Mouse (Mus musculus): ENCODE measurements around the gene Met.

The Met gene

DNA sequence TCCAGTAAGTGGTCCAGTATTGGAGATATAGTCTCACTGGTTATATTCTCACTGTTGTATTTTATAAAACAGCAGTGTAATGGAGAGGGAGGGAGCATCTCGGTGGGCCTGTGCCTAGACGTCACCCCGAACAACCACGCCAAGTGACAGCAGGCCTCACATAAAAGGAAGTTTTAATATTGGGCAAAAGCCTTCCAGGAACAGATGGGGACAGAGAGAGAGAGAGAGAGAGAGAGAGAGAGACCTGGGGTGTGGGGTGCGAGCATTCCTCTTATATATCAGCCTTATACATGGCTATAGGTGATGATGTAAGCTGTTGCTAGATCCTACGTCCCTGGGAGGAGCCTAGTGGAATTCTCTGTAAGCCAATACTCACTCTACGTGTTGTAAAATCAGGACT is 90.7 kb downstream of the Met start:
- DNase-seq, result no peak

DNA sequence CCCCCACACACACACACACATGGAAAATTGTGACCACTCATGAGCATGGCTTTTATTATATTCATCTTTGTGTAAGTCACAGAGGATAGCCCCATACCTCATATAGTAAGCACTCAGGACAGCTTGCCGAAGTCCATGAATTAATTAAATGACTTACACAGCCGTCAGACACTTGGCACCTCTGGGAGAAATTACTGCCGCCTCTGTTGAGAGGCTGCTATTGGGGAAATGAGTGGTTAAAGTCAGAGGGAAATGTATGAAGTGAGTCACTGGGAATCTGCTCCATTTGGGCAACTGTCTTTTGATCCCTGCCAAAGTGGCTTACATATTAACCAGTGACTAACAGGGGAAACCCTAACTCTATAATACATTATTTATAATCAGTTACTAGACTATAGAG is 91.2 kb downstream of the Met start:
- DNase-seq, result no peak

DNA sequence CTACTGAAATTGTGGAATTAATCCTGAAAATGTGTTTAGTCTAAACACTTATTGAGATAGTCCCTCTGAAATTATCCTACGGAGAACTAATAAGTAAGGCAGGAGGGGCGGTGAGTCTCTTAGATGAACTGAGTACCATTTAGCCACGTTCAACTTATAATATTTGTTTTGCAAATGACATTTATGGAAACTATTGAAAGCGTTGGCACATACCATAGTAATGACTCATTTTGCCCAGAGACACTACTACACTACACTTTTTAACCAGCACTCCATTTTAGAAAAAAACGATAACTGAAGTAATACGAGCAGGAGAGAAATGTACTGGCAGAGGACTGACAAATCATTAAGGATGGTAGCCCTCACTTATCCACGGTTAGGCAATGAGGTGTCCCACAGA is 92.1 kb downstream of the Met start:
- no peak for DNase-seq

DNA sequence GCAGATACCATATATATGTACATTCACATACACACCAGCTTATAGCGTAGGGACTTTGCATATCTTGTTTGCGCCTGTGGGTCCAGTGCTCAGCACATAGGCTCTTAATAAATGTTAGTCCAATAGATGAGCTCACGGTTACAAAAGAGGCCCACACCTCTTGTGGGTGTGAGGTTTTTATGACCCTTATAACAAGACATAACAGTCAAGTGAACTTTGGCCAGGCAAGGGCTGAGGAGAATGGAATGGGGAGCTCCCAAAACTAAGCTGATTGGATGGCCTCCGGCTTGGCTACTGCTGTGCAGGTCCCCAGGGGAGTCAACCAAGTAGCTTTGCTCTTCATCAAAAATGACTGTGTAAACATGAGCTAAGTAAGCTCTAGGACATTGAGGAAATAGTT is 96.1 kb downstream of the Met start:
- DNase-seq, result no peak

DNA sequence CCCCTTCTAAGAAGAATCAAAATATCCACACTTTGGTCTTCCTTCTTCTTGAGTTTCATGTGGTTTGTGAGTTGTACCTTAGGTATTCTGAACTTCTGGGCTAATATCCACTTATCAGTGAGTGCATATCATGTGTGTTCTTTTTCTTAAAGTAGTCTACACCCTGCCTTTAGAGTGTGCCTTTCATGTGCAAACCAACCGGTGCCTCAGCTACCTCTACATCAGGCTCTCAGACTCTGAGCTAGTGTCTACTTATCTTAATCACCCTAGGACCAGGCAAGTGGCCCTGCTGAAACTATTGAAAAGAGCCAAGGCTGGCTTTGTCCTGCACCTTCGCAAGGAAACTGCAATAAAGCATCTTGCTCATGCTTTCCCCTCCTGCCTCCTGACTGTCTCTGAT is 97.7 kb downstream of the Met start:
- DNase-seq, result no peak

DNA sequence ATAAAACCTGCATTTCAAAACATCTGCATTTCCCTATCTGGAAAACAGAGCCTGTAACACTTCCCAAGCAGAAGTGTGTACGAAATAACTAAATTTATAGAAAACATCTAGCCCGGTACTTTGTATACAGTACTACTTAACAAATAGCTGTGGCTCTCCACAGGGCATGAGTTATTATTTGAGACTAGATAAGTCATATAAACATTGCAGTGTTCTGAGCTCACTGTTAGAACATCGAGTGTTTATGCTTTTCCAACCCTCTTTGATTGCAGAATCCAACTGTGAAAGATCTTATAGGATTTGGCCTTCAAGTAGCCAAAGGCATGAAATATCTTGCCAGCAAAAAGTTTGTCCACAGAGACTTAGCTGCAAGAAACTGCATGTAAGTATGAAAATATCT is 98.3 kb downstream of the Met start:
- DNase-seq, result no peak

DNA sequence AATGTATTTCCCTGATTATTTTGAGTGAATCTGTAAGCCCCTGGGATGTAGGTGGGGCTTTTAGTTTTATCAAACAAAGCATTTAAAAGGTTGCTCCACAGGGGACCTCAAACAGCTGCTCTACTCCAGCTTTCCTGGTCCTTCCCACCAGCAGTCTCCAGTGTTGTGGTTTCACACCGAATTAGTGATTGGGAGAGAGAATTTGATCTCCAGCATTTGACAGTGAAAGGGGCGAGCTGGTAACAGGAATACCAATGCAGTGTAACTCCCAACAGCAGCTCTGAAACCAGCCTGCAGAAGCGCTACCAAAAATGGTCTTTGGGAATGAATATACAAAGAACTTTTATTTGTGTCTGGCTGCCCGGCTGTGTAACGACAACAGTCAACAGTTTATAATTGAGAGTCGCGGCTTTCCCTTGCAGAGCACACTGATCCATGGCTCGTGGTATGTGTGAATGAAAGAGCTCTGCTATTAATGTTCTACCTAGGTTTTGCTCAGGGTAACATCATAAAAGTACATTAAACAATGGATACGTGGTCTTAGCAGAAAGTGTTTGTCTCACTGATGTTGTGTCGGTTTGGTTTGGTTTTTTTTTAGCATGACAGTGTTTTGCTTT is 99.0 kb downstream of the Met start:
- DNase-seq, result no peak

DNA sequence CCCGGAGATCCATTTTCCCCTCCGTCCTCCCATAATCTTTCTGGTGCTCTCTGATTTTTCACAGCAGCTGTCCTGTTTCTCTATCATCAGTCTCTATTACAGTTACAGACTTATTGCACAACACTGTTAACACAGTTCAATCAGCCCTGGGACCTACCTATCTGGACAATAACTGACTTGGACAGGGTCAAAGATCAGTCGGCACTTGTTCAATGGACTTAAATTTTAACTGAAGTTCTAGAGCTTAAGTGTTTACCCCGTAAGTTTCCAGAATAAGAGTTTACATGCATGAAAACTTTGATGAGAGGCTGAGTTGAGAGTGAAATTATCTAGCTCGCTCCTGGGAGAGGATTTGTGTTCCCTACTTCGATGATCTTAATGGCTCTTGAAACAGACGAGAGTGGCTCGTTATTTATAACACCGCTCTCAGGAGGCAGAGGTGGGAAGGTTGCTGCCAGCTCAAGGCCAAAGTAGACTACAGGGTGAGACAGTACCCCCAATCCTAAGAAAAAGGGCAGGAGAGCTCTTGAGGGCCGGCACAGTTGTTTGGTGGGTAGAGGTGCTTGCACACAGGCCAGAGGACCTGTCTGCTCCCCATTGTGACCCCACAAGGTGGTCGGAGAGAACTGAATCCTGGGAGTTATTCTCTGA is 105.2 kb downstream of the Met start:
- no peak for DNase-seq

DNA sequence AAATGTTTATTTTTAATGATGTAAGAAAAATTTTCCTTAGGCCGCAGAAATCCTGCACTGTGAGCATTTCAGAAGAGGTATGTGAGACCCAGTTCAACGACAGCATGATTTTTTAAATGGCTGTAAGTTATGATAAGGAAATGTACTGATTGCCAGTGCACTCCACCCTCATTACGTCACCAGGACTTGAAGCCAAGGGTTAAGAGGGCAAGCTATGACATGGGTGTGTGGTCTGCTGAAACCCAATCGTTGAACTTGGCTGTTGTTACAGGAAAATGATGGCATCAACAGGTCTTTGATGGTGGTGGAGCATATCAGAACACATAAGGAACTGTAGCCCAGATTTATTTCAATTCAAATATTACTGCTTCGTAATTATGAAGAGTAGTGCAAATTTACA is 109.6 kb downstream of the Met start:
- DNase-seq, result no peak

DNA sequence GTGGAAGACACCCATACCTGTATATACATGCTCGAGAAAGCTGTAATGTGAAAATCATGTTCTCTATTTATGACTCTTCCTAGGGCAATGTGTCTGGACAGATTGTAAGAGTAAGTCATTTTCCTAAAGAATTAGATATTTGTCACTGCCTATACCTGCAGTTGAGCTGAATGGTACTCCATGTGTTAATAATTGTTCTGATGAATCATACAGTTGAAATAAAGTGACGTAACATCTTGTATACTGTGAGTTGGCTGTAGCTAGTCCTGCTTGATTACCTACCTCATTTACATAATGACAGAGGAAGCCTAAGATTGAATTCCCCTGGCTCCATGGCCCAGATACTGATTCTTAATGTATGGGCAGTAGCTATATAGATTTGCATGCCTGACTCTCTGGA is 110.1 kb downstream of the Met start:
- DNase-seq, result no peak

DNA sequence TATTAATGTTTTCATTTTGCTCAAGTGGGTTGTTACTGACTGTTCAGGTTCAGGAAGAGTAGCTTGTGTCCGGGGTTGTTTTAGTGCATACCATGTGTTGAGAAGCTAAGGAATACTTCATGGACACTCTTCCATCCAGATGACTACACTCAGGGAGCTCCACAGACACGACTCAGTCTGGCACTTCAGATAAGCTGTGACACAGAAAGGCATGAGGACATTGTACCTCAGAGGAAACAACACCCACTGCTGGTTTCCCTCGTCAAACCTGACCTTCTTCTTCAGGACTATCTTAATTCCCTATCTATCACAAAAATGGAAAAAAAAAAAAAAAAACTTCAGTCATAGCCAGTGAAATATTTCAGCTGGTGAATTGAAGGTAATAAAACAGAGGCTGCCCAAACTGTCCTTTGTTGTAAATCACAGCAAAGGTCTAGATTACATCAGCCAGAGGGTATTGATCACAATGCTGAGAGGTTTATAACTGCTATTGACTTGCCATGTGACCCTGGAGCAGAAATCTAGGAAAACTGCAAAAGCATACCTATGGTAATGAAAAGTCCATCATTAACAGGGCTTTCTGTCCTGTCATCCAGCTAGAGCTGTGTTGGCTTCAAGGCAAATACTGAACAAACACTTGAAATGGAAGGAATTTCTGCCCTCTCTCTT is 114.6 kb downstream of the Met start:
- DNase-seq, result no peak

DNA sequence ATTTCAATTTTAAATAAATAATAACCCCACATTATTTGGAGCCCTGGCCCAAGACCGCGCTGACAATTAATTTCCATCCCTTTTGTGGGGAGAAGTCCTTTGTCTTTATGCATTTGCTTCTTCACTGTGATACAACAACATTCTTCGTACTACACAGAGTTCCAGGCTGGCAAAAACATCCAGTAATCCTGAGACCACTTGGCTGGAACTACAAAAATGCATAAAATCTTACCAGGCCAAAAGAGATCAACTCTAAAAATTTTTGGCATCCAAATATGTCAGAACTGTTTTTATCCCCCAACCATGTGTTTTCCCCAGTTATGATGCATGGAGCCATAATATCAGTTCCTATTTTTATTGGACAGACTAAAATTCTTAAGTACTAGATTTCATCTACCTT is 116.7 kb downstream of the Met start:
- no peak for DNase-seq

DNA sequence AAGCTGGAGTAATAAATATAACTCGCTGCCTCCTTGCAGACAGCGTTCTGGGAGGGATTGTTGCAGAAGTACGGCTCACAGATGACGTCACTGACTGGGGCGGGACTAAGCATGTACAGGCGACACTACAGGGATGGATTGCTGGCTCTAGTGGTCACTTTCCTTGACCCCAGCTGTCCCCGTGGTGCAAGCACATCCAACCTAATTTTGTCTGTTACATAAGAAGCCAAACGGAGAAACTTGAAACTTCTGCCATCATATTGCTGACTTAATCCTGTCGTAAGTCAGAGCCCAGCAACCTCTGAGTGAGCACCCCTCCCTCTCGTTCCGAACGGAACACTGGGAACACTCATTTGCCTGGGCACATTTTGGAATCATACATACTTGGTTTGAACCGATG is 120.4 kb downstream of the Met start:
- peak; percentile 13 for DNase-seq

DNA sequence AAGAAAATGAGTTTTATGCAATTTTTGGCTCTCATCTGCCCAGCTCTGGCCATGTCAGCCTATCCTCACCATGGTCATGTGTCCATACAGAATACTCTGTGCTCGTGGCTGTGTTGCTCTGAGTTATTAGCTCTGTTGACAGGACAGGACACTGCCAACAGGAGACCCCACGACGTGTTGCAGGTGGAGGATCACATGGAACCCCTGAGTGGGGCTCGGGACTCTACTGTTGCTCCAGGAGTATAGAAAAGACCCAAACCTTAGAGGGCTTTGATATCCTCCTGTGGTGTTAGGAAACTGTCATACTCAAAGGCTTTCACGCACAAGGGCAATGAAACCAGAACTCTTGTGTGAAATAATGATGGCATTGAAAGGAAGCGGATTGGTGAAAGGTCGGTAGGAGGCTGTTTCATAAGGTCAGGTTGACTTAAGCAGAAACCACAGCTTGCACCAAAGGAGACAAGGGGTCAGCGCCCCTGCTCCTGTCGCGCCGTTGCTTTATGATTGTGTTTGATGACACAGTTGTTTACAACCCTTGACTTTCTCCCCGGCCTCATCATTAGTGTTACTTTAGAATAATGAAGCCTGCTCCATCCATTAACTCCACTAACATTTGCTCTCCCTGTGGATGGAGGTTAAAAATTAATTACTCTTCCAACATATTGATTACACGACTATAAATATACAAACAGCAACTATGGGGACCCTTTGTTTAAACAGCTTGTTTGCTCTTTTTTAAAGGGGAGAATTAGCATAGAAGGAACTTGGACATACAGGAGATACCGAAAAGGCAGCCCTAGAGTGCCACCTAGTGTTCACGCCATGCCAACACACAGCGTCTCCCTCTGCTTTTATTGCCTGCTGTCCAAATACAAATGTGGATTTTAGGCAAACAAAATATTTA is 125.7 kb downstream of the Met start:
- DNase-seq, result peak; percentile 34

DNA sequence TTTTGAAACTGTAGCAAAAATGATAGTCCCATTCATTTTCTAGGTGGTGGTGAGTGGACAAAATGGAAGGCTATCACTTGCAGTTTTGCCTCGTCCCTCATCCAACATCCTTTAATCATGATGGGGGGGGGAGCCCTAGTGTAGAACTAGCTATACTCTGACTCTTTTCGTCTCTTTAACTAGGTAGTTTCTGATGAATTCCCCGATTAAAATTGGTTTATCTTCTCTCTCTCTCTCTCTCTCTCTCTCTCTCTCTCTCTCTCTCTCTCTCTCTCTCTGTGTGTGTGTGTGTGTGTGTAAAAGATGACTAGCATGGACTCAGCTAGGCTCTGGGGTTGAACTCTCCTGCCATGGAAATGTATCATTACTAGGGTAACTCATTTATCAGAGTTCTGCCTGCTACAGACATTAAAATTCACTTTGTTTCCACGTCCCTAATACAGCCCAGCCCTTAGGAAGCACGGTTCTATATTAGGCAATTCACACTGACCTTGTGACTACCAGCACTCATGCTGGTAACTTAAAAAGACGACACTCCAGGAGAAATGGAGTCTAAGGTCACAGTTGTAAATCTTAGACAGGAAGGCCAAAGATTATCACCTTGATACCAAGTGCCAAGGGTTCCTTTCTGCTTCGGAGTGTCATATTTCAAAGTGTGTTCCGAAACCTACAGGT is 126.5 kb downstream of the Met start:
- DNase-seq, result no peak

DNA sequence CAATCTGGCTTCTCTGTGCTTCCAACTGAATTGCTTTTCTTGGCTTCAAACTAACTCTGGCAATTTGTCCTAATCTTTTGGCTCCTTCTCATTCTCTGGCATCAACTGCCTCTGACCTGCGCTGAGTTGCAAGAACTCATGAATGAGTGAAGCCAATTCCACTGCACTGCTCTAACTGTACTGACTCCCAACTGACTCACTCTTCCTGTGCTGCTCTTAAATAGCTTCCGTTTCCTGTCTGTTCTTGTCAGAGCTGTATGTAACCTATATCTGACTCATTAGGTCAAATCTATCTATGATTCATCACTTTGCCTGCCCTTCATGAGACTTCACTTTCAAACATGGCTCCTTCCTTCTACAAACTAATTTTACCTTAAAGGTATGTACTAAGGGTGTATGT is 130.4 kb downstream of the Met start:
- DNase-seq, result no peak

DNA sequence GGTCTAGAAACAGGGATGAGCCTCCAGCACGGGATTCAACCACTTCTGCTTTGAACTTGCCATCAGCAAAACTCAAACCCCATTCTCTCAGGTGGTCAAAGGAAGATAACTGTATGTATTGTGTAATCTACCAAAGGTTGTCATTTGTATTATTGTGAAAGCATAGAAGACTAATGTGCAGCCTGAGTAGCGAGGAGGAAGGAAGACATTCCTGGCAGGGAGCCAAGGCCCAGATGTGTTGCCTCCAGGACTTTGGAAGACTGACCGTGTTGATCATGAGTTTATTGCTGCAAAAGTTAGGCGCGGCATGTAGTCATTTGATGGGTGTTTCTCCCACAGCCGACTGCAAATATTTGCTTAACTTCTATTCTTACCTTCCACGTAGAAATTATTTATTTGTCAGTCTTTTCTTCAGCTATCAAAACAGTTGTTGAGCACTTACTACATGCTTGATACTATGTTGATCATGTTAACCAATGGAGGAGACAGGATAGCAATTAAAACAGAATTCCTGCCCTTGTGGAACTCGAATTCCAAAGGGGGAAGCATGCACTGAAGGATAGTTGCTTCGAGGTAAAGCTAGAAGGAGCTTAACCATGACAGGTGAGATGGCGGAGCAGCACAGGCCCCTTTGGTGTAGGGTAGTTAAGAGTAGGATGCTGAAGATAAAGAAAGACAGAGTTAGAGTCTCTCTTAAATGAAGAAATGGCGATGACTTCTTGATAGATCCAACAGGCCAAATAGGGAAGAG is 132.3 kb downstream of the Met start:
- no peak for DNase-seq

DNA sequence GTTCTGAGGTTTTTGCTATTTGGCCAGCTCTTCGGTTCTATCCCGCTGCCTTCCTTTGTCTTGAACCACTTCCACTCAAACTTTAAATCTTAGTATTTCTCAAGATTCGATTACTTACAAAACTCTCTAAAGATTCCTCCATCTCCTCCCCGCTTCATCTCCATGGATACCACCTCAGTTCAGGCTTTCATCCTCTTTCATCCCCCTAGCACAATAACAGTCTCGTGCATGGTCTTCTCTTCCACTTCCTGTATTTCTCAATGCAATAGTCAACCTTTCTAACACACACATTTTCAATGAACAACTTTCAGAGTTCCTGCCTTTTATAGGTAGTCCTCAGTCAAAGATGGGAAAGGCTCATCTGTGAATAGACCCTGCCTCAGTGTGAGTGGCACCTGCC is 135.8 kb downstream of the Met start:
- DNase-seq, result no peak

DNA sequence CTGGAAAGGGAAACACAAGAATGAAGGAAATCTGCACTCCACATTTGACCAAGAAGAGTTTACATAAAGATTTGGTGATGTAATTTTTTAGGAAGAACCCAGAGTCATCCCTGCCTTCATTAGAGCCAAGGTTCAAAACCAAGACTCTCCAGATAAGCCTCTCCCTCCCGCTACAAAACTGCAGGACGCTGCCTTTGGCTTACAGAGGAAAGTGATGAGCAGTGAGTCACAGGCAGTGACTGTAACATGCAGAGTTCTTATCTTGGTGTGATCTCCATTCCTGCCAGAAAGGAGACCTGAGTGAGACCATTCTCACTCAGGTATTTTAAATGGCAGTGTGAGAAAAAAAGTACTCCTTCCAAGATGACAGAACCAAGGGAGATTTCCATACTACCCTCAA is 137.9 kb downstream of the Met start:
- DNase-seq, result no peak

DNA sequence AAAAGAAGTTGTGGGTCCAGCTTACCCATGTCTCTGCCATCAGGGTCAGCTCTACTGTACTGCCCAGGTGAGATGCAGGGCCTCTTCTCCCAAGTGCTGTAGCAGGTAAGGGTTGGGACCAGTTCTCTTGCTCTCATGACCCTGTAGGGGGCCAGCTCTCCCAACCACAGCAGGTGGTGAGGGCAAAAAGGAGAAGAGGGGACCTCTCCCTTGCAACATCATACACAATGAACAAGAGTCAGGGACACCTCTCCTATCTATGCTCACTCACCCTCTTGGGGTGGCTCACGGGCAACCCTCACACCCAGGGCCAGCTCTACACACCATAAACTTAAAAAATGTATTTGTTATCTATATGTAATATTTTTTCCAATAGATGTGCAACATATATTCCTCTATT is 143.3 kb downstream of the Met start:
- no peak for DNase-seq

DNA sequence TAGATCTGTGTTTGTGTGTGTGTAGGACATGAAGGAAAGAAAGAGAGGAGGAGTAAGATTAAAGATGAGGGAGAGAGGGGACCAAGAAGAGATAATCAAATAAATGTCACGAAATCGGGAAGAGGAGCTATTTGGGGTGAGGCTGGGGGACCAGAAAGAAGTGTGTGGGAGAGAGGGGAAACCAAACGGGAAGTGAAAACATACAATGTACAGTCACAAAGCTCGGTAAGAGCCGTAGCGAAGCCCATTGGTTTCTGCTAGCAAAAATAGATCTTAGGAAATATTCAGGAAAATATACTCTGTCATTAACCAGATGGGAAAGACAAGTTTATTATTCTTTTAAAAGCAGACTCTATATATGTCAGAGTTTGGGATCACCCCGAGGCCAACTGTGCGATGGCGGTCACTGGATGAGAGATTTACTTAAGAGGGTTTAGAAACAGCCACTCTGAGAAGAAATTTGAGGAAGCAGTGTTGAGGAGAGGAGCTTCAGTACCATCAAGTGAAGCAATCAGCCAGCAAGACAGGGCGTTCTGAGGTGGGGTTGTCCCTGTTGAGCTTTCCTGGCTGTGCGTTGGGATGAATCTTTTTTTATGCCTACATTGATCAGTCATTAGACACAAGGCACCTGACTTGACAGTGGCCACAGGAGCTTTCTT is 147.9 kb downstream of the Met start:
- DNase-seq, result no peak

DNA sequence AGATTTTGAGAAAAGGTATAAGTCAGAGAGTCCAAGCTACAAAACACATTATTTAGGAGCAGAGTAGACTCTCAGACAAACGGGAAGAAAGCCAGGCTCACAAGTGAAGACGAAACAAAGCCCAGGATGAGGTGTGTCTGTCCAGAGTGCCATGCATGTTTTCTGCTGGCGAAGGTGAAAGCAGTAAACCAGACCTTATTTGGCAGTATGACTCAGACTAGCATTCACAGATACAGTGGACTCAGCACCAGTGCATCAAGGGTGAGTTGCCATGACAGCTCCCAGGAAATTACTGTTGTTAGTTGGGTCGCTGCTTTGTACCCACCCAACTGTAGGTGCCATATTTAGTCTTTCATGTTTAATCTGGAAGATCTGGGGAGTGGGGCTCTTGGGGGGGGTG is 149.1 kb downstream of the Met start:
- no peak for DNase-seq
